Mouse (Mus musculus): Measurements from ENCODE around the gene B3gnt4.

GRCm38 (mm10) chr5:123525916-123526495, 15.7 kb downstream of the B3gnt4 start:
- no peak for TF ChIP-seq EP300 (IDR thresholded peaks at IDR 0.05)
- TF ChIP-seq CTCF (IDR thresholded peaks at IDR 0.05) = no peak

Measured in lung, postnatal 0 days (tissue).